Mouse (Mus musculus) lung, postnatal 0 days (tissue): ENCODE results near the gene Arhgap31. TPM values are rescaled to one million over a fixed set of nuclear protein-coding genes. Genes with fewer than 3 reads are reported as not detected.

Experiments
- ATAC-seq: fragments of 200-750 bp; cut with Nextera tagmentation; 2 replicates; pipeline ENCODE4 v1.8.0; 2017; ENCODE audit warnings: moderate library complexity
- DNase-seq: peaks from one replicate; pipeline ENCODE4 v3.0.0-alpha.2; 2016; ENCODE audit warnings: low spot score
- H3K27ac ChIP-seq: fragments of 300-500 bp; sonication (generic); 2 replicates; pipeline ENCODE4 v1.5.1; 2014; ENCODE audit warnings: antibody characterized with exemption, mild to moderate bottlenecking, low read length, mixed read lengths
- H3K27me3 ChIP-seq: fragments of 300-500 bp; sonication (generic); replicated peaks from 2 replicates; pipeline ENCODE4 v1.6.1; 2014; ENCODE audit warnings: low read length, mixed read lengths; ENCODE audit not compliant: insufficient read depth
- H3K36me3 ChIP-seq: fragments of 300-500 bp; sonication (generic); 2 replicates; pipeline ENCODE4 v1.6.1; 2014; ENCODE audit warnings: low read length, mixed read lengths; ENCODE audit not compliant: insufficient read depth
- H3K4me1 ChIP-seq: fragments of 300-500 bp; sonication (generic); 2 replicates; pipeline ENCODE4 v1.6.1; 2014; ENCODE audit warnings: antibody characterized with exemption, low read depth, low read length, mixed read lengths; ENCODE audit not compliant: insufficient read depth
- H3K4me2 ChIP-seq: fragments of 300-500 bp; sonication (generic); replicated peaks from 2 replicates; pipeline ENCODE4 v1.6.1; 2014; ENCODE audit warnings: low read depth, mild to moderate bottlenecking, low read length, moderate library complexity, mixed read lengths
- H3K4me3 ChIP-seq: fragments of 300-500 bp; sonication (generic); 2 replicates; pipeline ENCODE4 v1.5.1; 2014; ENCODE audit warnings: low read depth, low read length
- H3K9ac ChIP-seq: fragments of 300-500 bp; sonication (generic); replicated peaks from 2 replicates; pipeline ENCODE4 v1.6.1; 2014; ENCODE audit warnings: low read depth, mild to moderate bottlenecking
- H3K9me3 ChIP-seq: fragments of 300-500 bp; sonication (generic); 2 replicates; pipeline ENCODE4 v1.6.1; 2016; ENCODE audit warnings: low read length, mixed read lengths
- CTCF ChIP-seq: IDR thresholded peaks from 2 replicates; pipeline ENCODE4 v1.5.1; 2016; ENCODE audit warnings: antibody characterized with exemption, mild to moderate bottlenecking
- EP300 ChIP-seq: IDR thresholded peaks from 2 replicates; pipeline ENCODE4 v1.6.1; 2016; ENCODE audit warnings: antibody characterized with exemption, mild to moderate bottlenecking, control low read depth
- WGBS: fragments of 180-500 bp; shearing (Covaris S2); extraction: QIAGEN DNeasy Blood & Tissue Kit; methylation state at CpG from one replicate; pipeline ENCODE4 v1.1.7; 2014; 5-methylcytosine and 5-hydroxymethylcytosine counted together
- polyA plus RNA-seq: library from polyadenylated mRNA; unstranded; fragments of >200 nt; fragmentation: Nextera tagmentation; extraction: Ambion mirVana; gene quantifications from 2 replicates; pipeline ENCODE4 v1.2.1, GENCODE M21; 2015

Gene Arhgap31
- polyA plus RNA-seq, 1 experiment from 2014 or later: 19.2 TPM

DNA sequence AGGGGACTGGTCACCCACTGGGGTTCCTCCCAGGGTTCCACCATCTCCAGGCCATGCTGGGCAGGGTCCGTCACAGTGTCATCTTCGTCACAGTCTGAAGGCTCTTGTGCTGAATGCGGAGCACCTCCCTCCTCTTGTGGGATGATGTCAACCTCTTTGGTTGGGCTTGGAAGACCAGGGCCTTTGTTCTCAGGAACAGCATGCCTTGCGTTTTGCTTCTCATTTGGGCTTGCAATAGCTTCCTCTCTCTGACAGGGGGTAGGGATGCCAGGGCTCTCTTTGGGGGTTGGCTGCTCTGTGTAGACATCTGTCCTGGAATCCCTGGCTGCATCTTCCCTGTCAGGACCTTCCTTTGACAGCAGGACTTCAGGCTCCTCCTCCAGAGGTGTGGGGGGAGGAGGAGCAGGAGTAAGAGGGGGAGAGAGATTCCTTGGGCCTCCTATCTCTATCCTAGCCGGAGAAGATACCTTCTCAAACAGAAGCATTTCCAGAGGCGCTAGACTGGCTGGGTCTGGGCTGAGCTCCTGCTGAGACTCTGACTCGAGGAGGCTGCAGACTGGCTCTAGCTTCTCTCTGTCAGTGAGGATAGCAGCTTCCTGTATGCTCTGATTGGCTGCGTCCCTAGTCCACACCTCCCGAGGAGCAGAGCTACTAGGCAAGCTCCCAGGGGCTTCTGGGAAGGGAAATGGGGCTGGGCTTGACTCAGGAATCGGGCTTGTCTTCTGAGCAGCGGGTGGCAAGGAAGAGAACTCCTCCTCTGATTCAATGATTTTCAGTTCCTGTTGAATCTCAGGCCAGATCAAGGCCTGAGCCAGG, 109.9 kb downstream of the Arhgap31 start:
- Histone ChIP-seq H3K9me3 (no peaks in the 10 kb centered on the region), H3K36me3 (peaks cover 56% of the 10 kb centered on the region), H3K4me1 (no peaks in the 10 kb centered on the region), H3K4me2 (no peak overlapping the region), H3K4me3 (no peak overlapping the region), H3K9ac (no peak overlapping the region), H3K27me3 (no peaks in the 10 kb centered on the region), H3K27ac (no peak overlapping the region)
- DNase-seq (peak; percentile 14), ATAC-seq (peak; percentile 23; the same call in 1 of the 2 replicates)
- WGBS: 51% methylated on average over 11 of the region's 11 CpGs
- TF ChIP-seq EP300 (no peak), CTCF (no peak)

DNA sequence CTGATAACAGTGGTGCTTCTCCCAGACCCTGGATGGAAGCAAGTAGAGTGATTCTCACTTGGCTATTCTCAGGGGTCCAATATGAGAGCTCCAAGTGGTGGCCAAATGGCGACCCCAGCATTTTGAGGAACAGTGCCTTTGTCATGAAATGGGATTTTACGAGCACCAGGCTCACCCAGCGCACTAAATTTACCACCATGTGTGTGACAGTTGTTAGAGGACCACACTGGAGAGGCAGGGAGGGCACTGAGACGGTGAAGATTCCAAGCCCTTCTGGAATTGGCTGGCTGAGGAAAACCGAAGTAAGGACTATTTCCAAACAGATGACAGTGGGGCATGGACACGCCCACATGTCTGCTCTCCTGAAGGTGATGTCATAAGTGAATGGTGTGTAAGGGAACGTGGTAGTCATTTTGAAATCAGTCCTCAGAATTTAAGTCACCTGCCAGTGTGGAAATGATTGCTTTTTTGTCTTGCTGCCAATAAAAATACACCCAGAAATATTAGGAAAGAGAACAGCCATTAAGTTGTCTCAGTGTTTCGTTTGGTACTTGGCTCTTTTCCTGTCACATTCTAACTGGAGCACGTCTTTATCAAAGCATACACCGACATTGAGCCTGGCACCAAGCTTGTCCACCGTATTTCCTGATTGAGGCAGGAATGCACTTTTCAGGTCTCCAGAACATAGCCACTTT, 113.9 kb downstream of the Arhgap31 start:
- peak; percentile 61; the same call in 1 of the 2 replicates for TF ChIP-seq EP300
- no peak for TF ChIP-seq CTCF
- Histone ChIP-seq H3K9ac (no peak overlapping the region), H3K4me1 (no peaks in the 10 kb centered on the region), H3K4me3 (no peak overlapping the region), H3K9me3 (no peaks in the 10 kb centered on the region), H3K4me2 (no peak overlapping the region), H3K27ac (peak overlapping the region; percentile 20; the same call in 1 of the 2 replicates), H3K36me3 (peaks cover 22% of the 10 kb centered on the region), H3K27me3 (no peaks in the 10 kb centered on the region)
- 54% methylated on average over 11 of the region's 11 CpGs for WGBS
- ATAC-seq (peak; percentile 83), DNase-seq (peak; percentile 82)

DNA sequence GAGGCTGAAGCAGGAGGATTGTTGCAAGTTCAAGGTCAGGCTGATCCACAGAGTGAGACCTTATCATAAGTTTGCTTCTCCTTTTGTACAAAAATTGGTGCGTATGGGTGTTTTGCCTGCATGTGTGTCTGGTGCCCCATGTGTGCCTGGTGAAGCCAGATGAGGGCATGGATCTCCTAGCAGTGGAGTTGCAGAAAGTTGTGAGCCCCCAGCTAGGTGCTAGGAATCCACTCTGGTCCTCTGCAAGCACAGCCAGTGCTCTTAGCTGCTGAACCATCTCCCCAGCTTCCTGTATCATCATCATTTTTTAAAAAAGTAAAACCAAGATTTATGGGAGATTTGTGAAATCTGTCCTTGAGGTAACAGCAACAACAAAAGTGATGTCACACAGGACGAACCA, 116.4 kb downstream of the Arhgap31 start:
- Histone ChIP-seq H3K4me2 (no peak overlapping the region), H3K27me3 (no peaks in the 10 kb centered on the region), H3K4me1 (no peaks in the 10 kb centered on the region), H3K36me3 (peaks cover 4% of the 10 kb centered on the region; the same call in 1 of the 2 replicates), H3K9ac (no peak overlapping the region), H3K27ac (no peak overlapping the region), H3K4me3 (no peak overlapping the region), H3K9me3 (no peaks in the 10 kb centered on the region)
- no peak for TF ChIP-seq EP300
- no peak for TF ChIP-seq CTCF
- WGBS: 87% methylated on average over 2 of the region's 2 CpGs
- DNase-seq (no peak), ATAC-seq (no peak)

DNA sequence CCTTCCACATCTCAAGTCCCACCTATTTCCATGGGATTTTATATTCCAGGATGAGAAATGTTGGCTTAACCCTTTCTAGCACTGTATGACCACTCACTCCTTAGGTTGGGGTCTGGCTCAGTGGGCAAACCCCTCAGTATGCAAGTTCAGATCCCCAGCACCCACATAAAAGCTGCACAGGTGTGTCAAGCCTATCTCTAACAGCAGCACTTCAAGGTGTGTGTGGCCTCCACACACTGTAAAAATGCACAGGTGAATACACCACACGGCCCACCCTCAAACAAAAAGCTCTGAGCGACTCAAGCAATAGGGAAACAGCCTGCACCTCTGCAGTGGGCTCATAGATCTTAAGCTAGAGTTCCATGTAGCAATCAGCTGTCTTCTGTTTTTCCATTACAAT, 117.0 kb downstream of the Arhgap31 start:
- no peak overlapping the region for H3K27ac ChIP-seq
- no peak overlapping the region for H3K4me2 ChIP-seq

DNA sequence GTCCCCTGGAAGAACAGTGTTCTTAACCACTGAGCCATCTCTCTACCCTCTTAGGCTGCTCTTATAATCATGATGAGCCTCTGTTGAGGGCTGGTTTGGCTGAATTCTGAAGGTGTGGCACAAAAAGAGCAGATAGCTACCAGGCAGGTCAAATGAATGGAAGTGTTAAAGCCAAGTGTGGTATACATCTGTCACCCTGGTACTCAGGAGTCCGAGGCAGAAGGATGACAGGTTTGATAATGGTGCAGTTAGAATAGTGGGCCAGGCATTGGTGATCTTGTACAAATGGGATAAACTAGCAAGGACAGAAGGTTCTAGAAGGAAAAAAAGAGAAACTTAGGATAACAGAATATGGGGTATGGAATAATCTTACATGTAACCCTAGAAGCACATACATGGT, 118.6 kb downstream of the Arhgap31 start:
- Histone ChIP-seq H3K4me3 (no peak overlapping the region), H3K4me2 (no peak overlapping the region), H3K27me3 (no peaks in the 10 kb centered on the region), H3K4me1 (no peaks in the 10 kb centered on the region), H3K9ac (no peak overlapping the region), H3K27ac (no peak overlapping the region), H3K9me3 (no peaks in the 10 kb centered on the region), H3K36me3 (0 out of 2 replicates have a peak, but pooled peaks cover 2% of the 10 kb centered on the region)
- WGBS: 82% methylated on average over 1 of the region's 1 CpGs
- TF ChIP-seq CTCF: no peak
- no peak for TF ChIP-seq EP300
- no peak for DNase-seq
- no peak for ATAC-seq

More for the DNA sequence above, 117.0 kb downstream of the Arhgap31 start:
- no peaks in the 10 kb centered on the region for H3K4me1 ChIP-seq
- no peaks in the 10 kb centered on the region for H3K27me3 ChIP-seq
- DNase-seq (no peak), ATAC-seq (no peak)
- H3K9ac ChIP-seq: no peak overlapping the region
- TF ChIP-seq CTCF (no peak), EP300 (no peak)
- no peak overlapping the region for H3K4me3 ChIP-seq
- H3K9me3 ChIP-seq: no peaks in the 10 kb centered on the region
- peaks cover 3% of the 10 kb centered on the region; the same call in 1 of the 2 replicates for H3K36me3 ChIP-seq
- 84% methylated on average over 2 of the region's 2 CpGs for WGBS

DNA sequence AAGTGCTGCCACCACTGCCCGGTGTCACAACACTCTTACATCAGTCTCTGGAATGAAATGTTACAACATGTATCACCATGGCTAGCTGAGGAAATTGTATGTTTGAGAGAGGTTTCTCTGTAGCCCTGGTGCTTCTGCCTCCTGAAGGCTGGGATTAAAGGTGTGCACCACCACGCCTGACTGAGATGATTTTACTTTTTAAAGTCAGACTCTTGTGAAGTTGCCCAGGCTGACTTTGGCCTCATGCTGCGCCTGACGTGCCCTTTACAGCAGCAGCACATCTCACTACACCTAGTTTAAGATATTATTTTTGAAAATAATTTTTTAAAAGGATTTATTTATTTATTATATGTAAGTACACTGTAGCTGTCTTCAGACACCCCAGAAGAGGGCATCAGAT, 120.1 kb downstream of the Arhgap31 start:
- H3K9me3 ChIP-seq: no peaks in the 10 kb centered on the region
- TF ChIP-seq EP300 (no peak), CTCF (no peak)
- H3K27ac ChIP-seq: no peak overlapping the region
- H3K9ac ChIP-seq: no peak overlapping the region
- no peak overlapping the region for H3K4me2 ChIP-seq
- H3K4me3 ChIP-seq: no peak overlapping the region
- ATAC-seq (no peak), DNase-seq (no peak)
- H3K4me1 ChIP-seq: no peaks in the 10 kb centered on the region
- H3K27me3 ChIP-seq: no peaks in the 10 kb centered on the region
- H3K36me3 ChIP-seq: peaks cover 9% of the 10 kb centered on the region; the same call in 1 of the 2 replicates
- whole genome bisulfite sequencing: 92% methylated on average over 4 of the region's 4 CpGs
